Mouse (Mus musculus) right cerebral cortex, adult 2 months (tissue): Measurements from ENCODE around the gene Per3.

Experiments used
- DNase-seq, 2 experiments: peaks; one replicate each; pipeline ENCODE4 v3.0.0; 2021 to 2022; ENCODE audit warnings: low spot score in 2 of 2

Per3 gene

GRCm38 (mm10) chr4:151044037-151044943 is at the start of gene Per3:
Per3 (minus strand) TSS chr4:151044665.
- peak; percentile 97 to 98 for DNase-seq

- no peak for DNase-seq
These were observed 44.8 kb upstream of the Per3 start, which contains the start of gene Gm13090 for GRCm38 (mm10) chr4:151089270-151089669. Gm13090 (plus strand) TSS chr4:151089570.

GRCm38 (mm10) chr4:151088819-151089218 is 44.4 kb upstream of the Per3 start:
- DNase-seq = no peak

GRCm38 (mm10) chr4:151087358-151087757 is 42.9 kb upstream of the Per3 start:
- no peak for DNase-seq

- no peak for DNase-seq
These were observed 38.6 kb upstream of the Per3 start for GRCm38 (mm10) chr4:151083027-151083426.

GRCm38 (mm10) chr4:151081977-151082376 is 37.5 kb upstream of the Per3 start:
- no peak for DNase-seq

GRCm38 (mm10) chr4:151081355-151081754 is 36.9 kb upstream of the Per3 start:
- no peak for DNase-seq

- no peak for DNase-seq
These were observed 30.4 kb upstream of the Per3 start for GRCm38 (mm10) chr4:151074817-151075216.

GRCm38 (mm10) chr4:151073108-151073744 is 28.8 kb upstream of the Per3 start:
- DNase-seq = peak; percentile 88

- DNase-seq = no peak
These were observed 26.5 kb upstream of the Per3 start for GRCm38 (mm10) chr4:151070962-151071361.

- no peak for DNase-seq
These were observed 24.3 kb upstream of the Per3 start for GRCm38 (mm10) chr4:151068751-151069150.

- no peak for DNase-seq
These were observed 15.1 kb upstream of the Per3 start for GRCm38 (mm10) chr4:151059566-151059965.

- no peak for DNase-seq
These were observed 14.2 kb upstream of the Per3 start for GRCm38 (mm10) chr4:151058634-151059033.

GRCm38 (mm10) chr4:151057347-151058321 is 13.2 kb upstream of the Per3 start, which contains the start of gene Vamp3:
Vamp3 (minus strand) TSS chr4:151057963.
- peak; percentile 99 for DNase-seq

- DNase-seq = no peak
These were observed 6.7 kb upstream of the Per3 start for GRCm38 (mm10) chr4:151051162-151051561.

- no peak for DNase-seq
These were observed 2.1 kb upstream of the Per3 start for GRCm38 (mm10) chr4:151046524-151046923.

- peak; percentile 44 to 54 for DNase-seq
These were observed 592 bp upstream of the Per3 start for GRCm38 (mm10) chr4:151044944-151045570.

- peak in 1 of 2 experiments; percentile 38 for DNase-seq
These were observed 1.2 kb downstream of the Per3 start for GRCm38 (mm10) chr4:151043281-151043680.

- DNase-seq = peak; percentile 46 to 51
These were observed 3.0 kb downstream of the Per3 start for GRCm38 (mm10) chr4:151041506-151041905.

GRCm38 (mm10) chr4:151037800-151038199 is 6.7 kb downstream of the Per3 start:
- DNase-seq = no peak

GRCm38 (mm10) chr4:151036521-151036920 is 7.9 kb downstream of the Per3 start:
- no peak for DNase-seq
